Mouse (Mus musculus): ENCODE results near the gene Ddx52. TPM values are rescaled to one million over a fixed set of nuclear protein-coding genes. Genes with fewer than 3 reads are reported as not detected.

Gene Ddx52
- polyA plus RNA-seq (2012; rRNA removed): 19.7 and 21.7 TPM in 2 replicates

GRCm38 (mm10) chr11:83941950-83942840 is at the start of gene Ddx52:
Gene Ddx52 (plus strand): TSS chr11:83942062.

GRCm38 (mm10) chr11:83963991-83964921 is 22.4 kb downstream of the Ddx52 start, which contains the start of gene Synrg:
Gene Synrg (plus strand): TSS chr11:83964428.

Other genes starting within 250 kb of the Ddx52 start
- 0.44 and 0.90 TPM in 2 replicates for gene Wfdc17, start 238.1 kb upstream of the Ddx52 start, polyA plus RNA-seq (2012; rRNA removed)
- 0.35 TPM in 1 of 2 replicates, not detected in the other for gene Wfdc18, start 233.0 kb upstream of the Ddx52 start, polyA plus RNA-seq (2012; rRNA removed)
- gene Wfdc21, start 195.1 kb upstream of the Ddx52 start, polyA plus RNA-seq (2012; rRNA removed): 0.17 and 0.24 TPM in 2 replicates
- gene Heatr6, start 188.4 kb upstream of the Ddx52 start, polyA plus RNA-seq (2012; rRNA removed): 31.5 and 36.8 TPM in 2 replicates
- 0.08 and 0.14 TPM in 2 replicates for gene Hnf1b, start 92.0 kb upstream of the Ddx52 start, polyA plus RNA-seq (2012; rRNA removed)
- gene Synrg, start 22.4 kb downstream of the Ddx52 start, polyA plus RNA-seq (2012; rRNA removed): 26.2 and 28.9 TPM in 2 replicates
- 14.3 and 22.0 TPM in 2 replicates for gene Dusp14, start 127.2 kb downstream of the Ddx52 start, polyA plus RNA-seq (2012; rRNA removed)
- 55.1 and 58.1 TPM in 2 replicates for gene Tada2a, start 187.5 kb downstream of the Ddx52 start, polyA plus RNA-seq (2012; rRNA removed)
- gene Acaca, start 187.6 kb downstream of the Ddx52 start, polyA plus RNA-seq (2012; rRNA removed): 29.3 and 29.5 TPM in 2 replicates
- not detected in 2 replicates for gene Gm11437, start 225.4 kb downstream of the Ddx52 start, polyA plus RNA-seq (2012; rRNA removed)